Mouse (Mus musculus): ENCODE results near the gene Rfx6. TPM values are rescaled to one million over a fixed set of nuclear protein-coding genes. Genes with fewer than 3 reads are reported as not detected.

Rfx6 gene
- polyA plus RNA-seq (2012; rRNA removed): 0.12 TPM in 1 of 2 replicates, not detected in the other

GRCm38 (mm10) chr10:51677548-51678250 lies at the start of gene Rfx6:
TSS of gene Rfx6 (plus strand) at chr10:51677756.

GRCm38 (mm10) chr10:51631411-51632136 lies 46.0 kb upstream of the Rfx6 start, which contains the start of gene Gprc6a:
TSS of gene Gprc6a (minus strand) at chr10:51631461.

Other genes starting within 250 kb of the Rfx6 start
- gene Gm49339, start 197.1 kb upstream of the Rfx6 start, polyA plus RNA-seq (2012; rRNA removed): 1.0 and 1.7 TPM in 2 replicates
- 1.6 and 2.7 TPM in 2 replicates for gene Lilr4b, start 197.1 kb upstream of the Rfx6 start, polyA plus RNA-seq (2012; rRNA removed)
- 4.1 and 4.5 TPM in 2 replicates for gene Lilrb4a, start 186.8 kb upstream of the Rfx6 start, polyA plus RNA-seq (2012; rRNA removed)
- gene Fam162b, start 87.2 kb upstream of the Rfx6 start, polyA plus RNA-seq (2012; rRNA removed): 1.6 and 2.7 TPM in 2 replicates
- gene Gprc6a, start 46.3 kb upstream of the Rfx6 start, polyA plus RNA-seq (2012; rRNA removed): 0.04 TPM in 1 of 2 replicates, not detected in the other